Mouse (Mus musculus) hindbrain, postnatal 0 days (tissue): ENCODE data around the gene Ninj2. TPM values are rescaled to one million over a fixed set of nuclear protein-coding genes. Genes with fewer than 3 reads are reported as not detected.

Experiments used
- ATAC-seq: fragments of 200-750 bp; cut with Nextera tagmentation; 2 replicates; pipeline ENCODE4 v1.8.0; 2017; ENCODE audit warnings: mild to moderate bottlenecking, moderate TSS enrichment, moderate library complexity
- DNase-seq: peaks from one replicate; pipeline ENCODE4 v3.0.0-alpha.2; 2015; ENCODE audit warnings: low spot score
- H3K27ac ChIP-seq: fragments of 300-500 bp; sonication (generic); 2 replicates; pipeline ENCODE4 v1.5.1; 2014; ENCODE audit warnings: mild to moderate bottlenecking
- H3K27me3 ChIP-seq: fragments of 300-500 bp; sonication (generic); 2 replicates; pipeline ENCODE4 v1.6.1; 2014; ENCODE audit warnings: low read length, mixed read lengths; ENCODE audit not compliant: insufficient read depth
- H3K36me3 ChIP-seq: fragments of 300-500 bp; sonication (generic); 2 replicates; pipeline ENCODE4 v1.6.1; 2014; ENCODE audit warnings: low read length, mixed read lengths; ENCODE audit not compliant: insufficient read depth
- H3K4me1 ChIP-seq: fragments of 300-500 bp; sonication (generic); 2 replicates; pipeline ENCODE4 v1.6.1; 2014; ENCODE audit warnings: antibody characterized with exemption, low read length, mixed read lengths; ENCODE audit not compliant: insufficient read depth
- H3K4me2 ChIP-seq: fragments of 300-500 bp; sonication (generic); 2 replicates; pipeline ENCODE4 v1.6.1; 2014; ENCODE audit warnings: low read depth, mild to moderate bottlenecking, low read length, moderate library complexity, mixed read lengths
- H3K4me3 ChIP-seq: fragments of 300-500 bp; sonication (generic); 2 replicates; pipeline ENCODE4 v1.5.1; 2014; ENCODE audit warnings: low read length
- H3K9ac ChIP-seq: fragments of 300-500 bp; sonication (generic); replicated peaks from 2 replicates; pipeline ENCODE4 v1.6.1; 2014; ENCODE audit warnings: mild to moderate bottlenecking, low read length, moderate library complexity, mixed read lengths
- H3K9me3 ChIP-seq: fragments of 300-500 bp; sonication (generic); 2 replicates; pipeline ENCODE4 v1.6.1; 2016; ENCODE audit warnings: low read length, mixed read lengths
- CTCF ChIP-seq: IDR thresholded peaks from 2 replicates; pipeline ENCODE4 v1.5.1; 2016; ENCODE audit warnings: antibody characterized with exemption, control low read depth, low read depth
- whole genome bisulfite sequencing: fragments of 180-500 bp; shearing (Covaris S2); extraction: QIAGEN DNeasy Blood & Tissue Kit; methylation state at CpG from one replicate; pipeline ENCODE4 v1.1.7; 2014; 5-methylcytosine and 5-hydroxymethylcytosine counted together
- polyA plus RNA-seq: library from polyadenylated mRNA; unstranded; fragments of >200 nt; fragmentation: Nextera tagmentation; extraction: Ambion mirVana; gene quantifications from 2 replicates; pipeline ENCODE4 v1.2.1, GENCODE M21; 2015
- total RNA-seq: library from RNA; depleted of rRNA; stranded (reverse); fragments of >200 nt; gene quantifications from 2 replicates; pipeline ENCODE4 v1.2.3, GENCODE M21; 2014

Ninj2 gene
- total and polyA plus RNA-seq, 2 experiments from 2014 or later, result not detected

DNA sequence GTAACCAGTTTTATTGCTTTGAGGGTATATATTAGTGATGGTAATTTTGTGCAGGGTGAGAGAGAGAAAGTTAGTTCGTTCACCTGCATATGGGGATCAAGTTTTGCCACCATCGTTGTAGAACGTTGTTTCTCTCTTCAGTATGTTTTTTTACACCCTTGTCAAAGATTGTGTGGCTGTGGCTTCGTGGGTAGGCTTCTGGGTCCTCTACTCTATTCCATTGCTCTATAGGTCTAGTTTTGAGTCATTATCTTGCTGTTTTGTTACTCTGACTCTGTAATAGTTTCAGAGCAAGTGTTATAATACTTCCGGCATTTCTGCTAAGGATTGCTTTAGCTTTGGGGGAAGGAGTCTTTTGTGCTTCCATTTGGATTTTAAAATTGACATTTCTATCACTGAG, 26.7 kb downstream of the Ninj2 start:
- no peak for TF ChIP-seq CTCF
- Histone ChIP-seq H3K9me3 (no peaks in the 10 kb centered on the region), H3K4me3 (no peak overlapping the region), H3K4me2 (no peak overlapping the region), H3K27me3 (no peaks in the 10 kb centered on the region), H3K9ac (no peak overlapping the region), H3K27ac (no peak overlapping the region), H3K36me3 (no peaks in the 10 kb centered on the region), H3K4me1 (no peaks in the 10 kb centered on the region)
- ATAC-seq, result no peak
- 81% methylated on average over 5 of the region's 5 CpGs for WGBS
- no peak for DNase-seq

DNA sequence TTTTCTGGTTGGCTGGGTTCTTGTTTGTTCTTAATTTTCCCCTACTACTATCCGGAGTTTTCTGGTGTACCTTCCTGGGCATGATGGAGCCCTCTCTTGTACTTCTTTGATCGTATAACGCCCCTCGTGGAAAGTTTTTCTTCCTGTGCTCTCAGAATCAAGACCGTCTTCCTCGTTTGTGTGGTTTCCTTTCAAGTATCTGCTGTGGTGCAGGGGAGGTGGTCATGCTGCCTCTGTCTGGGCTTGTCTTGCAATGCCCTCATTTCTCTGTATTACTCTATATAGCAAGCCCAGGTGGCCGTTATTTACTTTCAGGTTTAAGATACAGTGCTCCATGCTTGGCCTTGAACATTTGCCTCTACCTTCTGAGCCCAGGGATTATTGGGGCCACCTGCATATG, 31.5 kb downstream of the Ninj2 start:
- H3K27ac ChIP-seq, result no peak overlapping the region
- no peaks in the 10 kb centered on the region for H3K9me3 ChIP-seq
- no peak for TF ChIP-seq CTCF
- no peaks in the 10 kb centered on the region for H3K27me3 ChIP-seq
- H3K4me1 ChIP-seq, result no peaks in the 10 kb centered on the region
- no peaks in the 10 kb centered on the region for H3K36me3 ChIP-seq
- ATAC-seq (no peak), DNase-seq (no peak)
- no peak overlapping the region for H3K4me2 ChIP-seq
- 97% methylated on average over 7 of the region's 7 CpGs for WGBS
- no peak overlapping the region for H3K4me3 ChIP-seq
- no peak overlapping the region for H3K9ac ChIP-seq

DNA sequence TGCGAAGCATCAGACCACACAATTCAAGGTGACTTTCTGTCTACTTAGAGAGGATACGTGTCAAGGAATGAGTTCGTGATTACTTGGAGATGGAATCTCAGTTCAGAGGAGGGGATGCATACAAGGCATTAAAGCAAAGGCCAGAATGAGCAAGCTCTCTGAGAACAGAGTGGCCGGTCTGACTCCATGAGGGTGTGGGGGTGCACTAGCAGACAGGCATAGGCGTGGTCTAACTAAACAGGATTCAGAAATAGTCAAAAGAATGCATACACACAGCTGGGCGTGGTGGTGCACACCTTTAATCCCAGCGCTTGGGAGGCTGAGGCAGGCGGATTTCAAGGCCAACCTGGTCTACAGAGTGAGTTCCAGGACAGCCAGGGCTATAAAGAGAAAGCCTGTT, 33.3 kb downstream of the Ninj2 start:
- no peak overlapping the region for H3K4me3 ChIP-seq
- H3K27me3 ChIP-seq, result no peaks in the 10 kb centered on the region
- no peak overlapping the region for H3K27ac ChIP-seq
- 92% methylated on average over 8 of the region's 8 CpGs for WGBS
- no peak overlapping the region for H3K4me2 ChIP-seq
- no peaks in the 10 kb centered on the region for H3K9me3 ChIP-seq
- TF ChIP-seq CTCF, result no peak
- H3K9ac ChIP-seq, result no peak overlapping the region
- no peaks in the 10 kb centered on the region for H3K36me3 ChIP-seq
- no peak for DNase-seq
- no peaks in the 10 kb centered on the region for H3K4me1 ChIP-seq
- no peak for ATAC-seq

DNA sequence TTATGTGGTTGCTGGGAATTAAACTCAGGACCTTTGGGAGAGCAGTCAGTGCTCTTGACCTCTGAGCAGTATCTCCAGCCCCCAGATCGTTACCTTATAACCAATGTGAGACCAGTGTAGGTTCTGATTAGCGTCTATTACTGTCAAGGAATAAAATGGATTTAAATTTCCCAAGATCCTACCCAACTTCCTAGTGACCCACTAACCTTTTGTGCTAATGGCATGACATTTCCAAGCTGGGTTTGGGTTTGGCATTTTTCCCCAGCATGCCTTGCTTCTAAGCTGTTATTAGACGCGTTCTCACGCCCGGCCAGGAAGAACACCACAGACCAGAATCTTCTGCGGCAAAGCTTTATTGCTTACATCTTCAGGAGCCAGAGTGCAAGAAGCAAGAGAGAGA, 34.2 kb downstream of the Ninj2 start:
- no peak for DNase-seq
- H3K9ac ChIP-seq, result no peak overlapping the region
- H3K27me3 ChIP-seq, result no peaks in the 10 kb centered on the region
- H3K36me3 ChIP-seq, result no peaks in the 10 kb centered on the region
- no peaks in the 10 kb centered on the region for H3K4me1 ChIP-seq
- no peaks in the 10 kb centered on the region for H3K9me3 ChIP-seq
- no peak for TF ChIP-seq CTCF
- H3K4me2 ChIP-seq, result no peak overlapping the region
- WGBS, result 98% methylated on average over 7 of the region's 7 CpGs
- H3K27ac ChIP-seq, result no peak overlapping the region
- H3K4me3 ChIP-seq, result no peak overlapping the region
- no peak for ATAC-seq

DNA sequence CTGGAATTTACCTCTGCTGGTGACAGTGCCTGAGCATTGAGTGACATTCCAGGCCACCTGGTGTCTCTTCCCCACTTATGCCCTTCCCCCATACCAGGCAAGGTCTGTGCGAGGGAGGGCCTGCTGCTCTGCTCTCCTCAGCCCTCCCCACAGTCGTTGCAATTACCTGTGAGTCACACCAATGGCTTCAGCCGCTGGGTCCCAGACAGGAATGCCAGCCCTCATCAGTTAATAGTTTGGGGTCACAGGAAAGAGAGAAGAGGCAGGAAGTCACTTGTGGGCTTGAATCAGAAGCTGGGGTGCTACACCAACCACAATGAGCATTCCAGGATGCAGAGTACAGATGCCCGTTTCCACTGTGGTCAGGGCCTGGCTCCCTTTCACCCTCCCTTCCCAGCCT, 41.6 kb downstream of the Ninj2 start:
- no peak overlapping the region for H3K4me2 ChIP-seq
- no peaks in the 10 kb centered on the region for H3K27me3 ChIP-seq
- no peak for ATAC-seq
- H3K4me3 ChIP-seq, result no peak overlapping the region
- TF ChIP-seq CTCF, result no peak
- H3K36me3 ChIP-seq, result no peaks in the 10 kb centered on the region
- WGBS, result 89% methylated on average over 4 of the region's 4 CpGs
- no peak overlapping the region for H3K9ac ChIP-seq
- no peaks in the 10 kb centered on the region for H3K9me3 ChIP-seq
- no peak for DNase-seq
- no peak overlapping the region for H3K27ac ChIP-seq
- no peaks in the 10 kb centered on the region for H3K4me1 ChIP-seq

DNA sequence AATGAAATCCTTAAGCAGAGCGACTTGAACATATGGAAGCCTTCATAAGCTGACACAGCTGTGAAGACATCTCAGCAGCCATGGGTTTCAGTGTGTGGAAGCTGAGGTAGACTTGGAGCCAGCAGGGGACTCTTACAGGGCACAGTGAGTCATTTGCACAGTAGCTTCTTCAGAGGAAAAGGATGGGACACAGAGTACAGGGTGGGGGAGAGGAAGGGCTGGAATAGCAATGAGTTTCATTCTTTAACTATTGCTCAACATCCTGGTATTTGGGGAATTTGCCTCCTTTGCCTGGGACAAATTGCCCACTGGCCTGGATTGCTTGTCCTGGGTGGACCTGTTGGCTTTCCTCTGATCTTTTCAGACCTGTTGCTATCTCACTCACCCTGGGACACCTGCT, 52.3 kb downstream of the Ninj2 start:
- no peak for DNase-seq
- TF ChIP-seq CTCF, result no peak
- no peak overlapping the region for H3K9ac ChIP-seq
- H3K9me3 ChIP-seq, result no peaks in the 10 kb centered on the region
- ATAC-seq, result no peak
- no peak overlapping the region for H3K4me2 ChIP-seq
- no peaks in the 10 kb centered on the region for H3K4me1 ChIP-seq
- H3K4me3 ChIP-seq, result no peak overlapping the region
- no peaks in the 10 kb centered on the region for H3K27me3 ChIP-seq
- no peak overlapping the region for H3K27ac ChIP-seq
- WGBS, result 81% methylated on average over 1 of the region's 1 CpGs
- H3K36me3 ChIP-seq, result no peaks in the 10 kb centered on the region

DNA sequence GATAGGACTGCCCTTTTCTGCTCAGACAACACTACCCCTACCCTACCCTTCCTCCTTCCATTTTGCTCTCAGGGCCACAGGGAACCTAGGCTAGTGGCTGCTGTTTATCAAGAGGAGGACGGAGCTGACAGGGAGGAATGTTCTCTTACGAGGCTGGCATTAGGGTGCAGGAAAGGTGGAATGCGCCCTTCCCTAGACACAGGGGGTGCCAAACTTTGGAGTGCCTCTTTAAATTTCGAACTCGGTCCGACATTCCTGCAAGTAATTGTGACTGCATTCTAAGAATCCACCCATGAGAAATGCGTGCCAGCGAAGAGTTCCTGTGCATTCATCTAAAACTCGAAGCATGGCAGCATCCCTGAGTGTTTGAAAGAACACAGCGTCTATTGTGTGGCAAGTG, 53.5 kb downstream of the Ninj2 start:
- Histone ChIP-seq H3K9ac (no peak overlapping the region), H3K36me3 (no peaks in the 10 kb centered on the region), H3K4me1 (no peaks in the 10 kb centered on the region), H3K9me3 (no peaks in the 10 kb centered on the region), H3K4me3 (no peak overlapping the region), H3K27me3 (no peaks in the 10 kb centered on the region), H3K4me2 (no peak overlapping the region), H3K27ac (no peak overlapping the region)
- no peak for DNase-seq
- TF ChIP-seq CTCF, result no peak
- 61% methylated on average over 10 of the region's 10 CpGs for WGBS
- no peak for ATAC-seq
